Mouse (Mus musculus): ENCODE measurements at regions not wholly inside any gene's neighbourhood (a gene's known extent, or its start where the extent isn't known, plus 50 kb on each side); places are given as distances from the start of the nearest gene placed in this dataset.

GRCm38 (mm10) chr1:63928361-63928760, 159.3 kb upstream of the 4933402D24Rik start:
- no peak overlapping the region for H3K4me3 ChIP-seq (ENCODE audit: insufficient read depth, low read length)
- no peaks in the 10 kb centered on the region for H3K4me1 ChIP-seq (ENCODE audit: control insufficient read depth, insufficient read depth, low read length)
- H3K27ac ChIP-seq (ENCODE audit: insufficient read depth, low read depth, low read length): no peak overlapping the region
- no peak for TF ChIP-seq POLR2A (IDR thresholded peaks at IDR 0.05; ENCODE audit: borderline replicate concordance, low read depth, low read length)
- TF ChIP-seq CTCF (IDR thresholded peaks at IDR 0.05; ENCODE audit: low read depth, low read length): no peak

GRCm38 (mm10) chr1:63920181-63920933, 151.3 kb upstream of the 4933402D24Rik start:
- Histone ChIP-seq H3K27ac (ENCODE audit: insufficient read depth, low read depth, low read length) (no peak overlapping the region), H3K4me3 (ENCODE audit: insufficient read depth, low read length) (no peak overlapping the region), H3K4me1 (ENCODE audit: control insufficient read depth, insufficient read depth, low read length) (no peaks in the 10 kb centered on the region)
- TF ChIP-seq CTCF (IDR thresholded peaks at IDR 0.05; ENCODE audit: low read depth, low read length): no peak
- no peak for TF ChIP-seq POLR2A (IDR thresholded peaks at IDR 0.05; ENCODE audit: borderline replicate concordance, low read depth, low read length)

- Histone ChIP-seq H3K4me3 (ENCODE audit: insufficient read depth, low read length) (no peak overlapping the region), H3K27ac (ENCODE audit: insufficient read depth, low read depth, low read length) (no peak overlapping the region), H3K4me1 (ENCODE audit: control insufficient read depth, insufficient read depth, low read length) (no peaks in the 10 kb centered on the region)
- TF ChIP-seq CTCF (IDR thresholded peaks at IDR 0.05; ENCODE audit: low read depth, low read length) (no peak), POLR2A (IDR thresholded peaks at IDR 0.05; ENCODE audit: borderline replicate concordance, low read depth, low read length) (no peak)
Measured at GRCm38 (mm10) chr1:63918200-63918599, 149.1 kb upstream of the 4933402D24Rik start.

GRCm38 (mm10) chr1:63916907-63917650, 148.0 kb upstream of the 4933402D24Rik start:
- Histone ChIP-seq H3K4me3 (ENCODE audit: insufficient read depth, low read length) (no peak overlapping the region), H3K4me1 (ENCODE audit: control insufficient read depth, insufficient read depth, low read length) (no peaks in the 10 kb centered on the region), H3K27ac (ENCODE audit: insufficient read depth, low read depth, low read length) (no peak overlapping the region)
- no peak for TF ChIP-seq POLR2A (IDR thresholded peaks at IDR 0.05; ENCODE audit: borderline replicate concordance, low read depth, low read length)
- TF ChIP-seq CTCF (IDR thresholded peaks at IDR 0.05; ENCODE audit: low read depth, low read length): no peak

GRCm38 (mm10) chr1:63910765-63911164, 141.7 kb upstream of the 4933402D24Rik start:
- Histone ChIP-seq H3K27ac (ENCODE audit: insufficient read depth, low read depth, low read length) (no peak overlapping the region), H3K4me1 (ENCODE audit: control insufficient read depth, insufficient read depth, low read length) (no peaks in the 10 kb centered on the region), H3K4me3 (ENCODE audit: insufficient read depth, low read length) (no peak overlapping the region)
- TF ChIP-seq CTCF (IDR thresholded peaks at IDR 0.05; ENCODE audit: low read depth, low read length) (no peak), POLR2A (IDR thresholded peaks at IDR 0.05; ENCODE audit: borderline replicate concordance, low read depth, low read length) (no peak)

GRCm38 (mm10) chr1:63909191-63909590, 140.1 kb upstream of the 4933402D24Rik start:
- H3K4me1 ChIP-seq (ENCODE audit: control insufficient read depth, insufficient read depth, low read length): no peaks in the 10 kb centered on the region
- TF ChIP-seq POLR2A (IDR thresholded peaks at IDR 0.05; ENCODE audit: borderline replicate concordance, low read depth, low read length) (no peak), CTCF (IDR thresholded peaks at IDR 0.05; ENCODE audit: low read depth, low read length) (no peak)
- H3K4me3 ChIP-seq (ENCODE audit: insufficient read depth, low read length): no peak overlapping the region
- no peak overlapping the region for H3K27ac ChIP-seq (ENCODE audit: insufficient read depth, low read depth, low read length)

- Histone ChIP-seq H3K27ac (ENCODE audit: insufficient read depth, low read depth, low read length) (no peak overlapping the region), H3K4me3 (ENCODE audit: insufficient read depth, low read length) (no peak overlapping the region), H3K4me1 (ENCODE audit: control insufficient read depth, insufficient read depth, low read length) (no peaks in the 10 kb centered on the region)
- TF ChIP-seq CTCF (IDR thresholded peaks at IDR 0.05; ENCODE audit: low read depth, low read length) (no peak), POLR2A (IDR thresholded peaks at IDR 0.05; ENCODE audit: borderline replicate concordance, low read depth, low read length) (no peak)
Measured at GRCm38 (mm10) chr1:63903620-63904019, 134.6 kb upstream of the 4933402D24Rik start.

GRCm38 (mm10) chr1:63903201-63903600, 134.1 kb upstream of the 4933402D24Rik start:
- Histone ChIP-seq H3K27ac (ENCODE audit: insufficient read depth, low read depth, low read length) (no peak overlapping the region), H3K4me1 (ENCODE audit: control insufficient read depth, insufficient read depth, low read length) (no peaks in the 10 kb centered on the region), H3K4me3 (ENCODE audit: insufficient read depth, low read length) (no peak overlapping the region)
- TF ChIP-seq CTCF (IDR thresholded peaks at IDR 0.05; ENCODE audit: low read depth, low read length) (no peak), POLR2A (IDR thresholded peaks at IDR 0.05; ENCODE audit: borderline replicate concordance, low read depth, low read length) (no peak)

GRCm38 (mm10) chr1:63902391-63902790, 133.3 kb upstream of the 4933402D24Rik start:
- Histone ChIP-seq H3K27ac (ENCODE audit: insufficient read depth, low read depth, low read length) (no peak overlapping the region), H3K4me3 (ENCODE audit: insufficient read depth, low read length) (no peak overlapping the region), H3K4me1 (ENCODE audit: control insufficient read depth, insufficient read depth, low read length) (no peaks in the 10 kb centered on the region)
- no peak for TF ChIP-seq CTCF (IDR thresholded peaks at IDR 0.05; ENCODE audit: low read depth, low read length)
- no peak for TF ChIP-seq POLR2A (IDR thresholded peaks at IDR 0.05; ENCODE audit: borderline replicate concordance, low read depth, low read length)

Measured in bone marrow macrophage, adult 2 months (primary cell).